Mouse (Mus musculus) thymus, adult 2 months (tissue): ENCODE measurements around the gene Sec22c.
A peak's percentile ranks its signal among the peaks of the same experiment; 100 is the strongest.

ENCODE experiments used
- CTCF ChIP-seq: fragments of 200-500 bp; IDR thresholded peaks from 2 replicates; pipeline ENCODE4 v1.5.1; 2012; ENCODE audit warnings: mild to moderate bottlenecking, control low read depth, low read length, moderate library complexity, borderline replicate concordance; ENCODE audit not compliant: control insufficient read depth, poor library complexity, insufficient read depth; ENCODE audit errors: extremely low read depth
- POLR2A ChIP-seq: fragments of 200-500 bp; IDR thresholded peaks from 2 replicates; pipeline ENCODE4 v1.6.1; 2012; ENCODE audit warnings: mild to moderate bottlenecking, low read length, control low read depth, moderate library complexity; ENCODE audit not compliant: control insufficient read depth, poor library complexity, insufficient read depth; ENCODE audit errors: extremely low read depth

DNA sequence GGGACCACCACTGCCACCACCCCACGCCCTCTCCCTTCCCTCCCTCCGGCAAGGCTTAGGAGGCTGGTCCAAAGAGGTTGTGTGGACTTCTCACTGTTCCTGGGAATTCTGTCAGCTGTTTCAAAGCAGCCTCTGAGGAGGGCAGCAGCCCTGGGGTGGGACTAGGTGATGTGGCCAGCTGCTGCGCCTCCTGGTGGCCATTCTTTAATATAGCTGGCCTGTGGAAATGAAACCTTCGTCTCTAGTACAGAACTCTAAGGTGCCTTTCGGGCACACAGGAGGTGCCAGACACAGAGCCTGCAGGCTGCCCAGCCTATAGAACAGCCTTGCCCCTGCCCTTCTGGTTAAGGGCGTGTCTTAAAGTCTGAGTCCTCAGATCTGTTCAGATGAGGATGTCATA is 25.7 kb downstream of the Sec22c start:
- TF ChIP-seq CTCF (peak; percentile 91), POLR2A (no peak)
